Mouse (Mus musculus) testis, adult 2 months (tissue): ENCODE measurements around the gene Hnrnpf. TPM values are rescaled to one million over a fixed set of nuclear protein-coding genes. Genes with fewer than 3 reads are reported as not detected.

Source experiments
- H3K27ac ChIP-seq: fragments of 200-500 bp; 2 replicates; pipeline ENCODE4 v1.5.1; 2012; ENCODE audit warnings: low read depth, low read length; ENCODE audit not compliant: control insufficient read depth, insufficient read depth
- H3K27me3 ChIP-seq: fragments of 200-500 bp; 2 replicates; pipeline ENCODE4 v1.6.1; 2012; ENCODE audit warnings: mild to moderate bottlenecking, low read length, moderate library complexity; ENCODE audit not compliant: control insufficient read depth, insufficient read depth
- H3K36me3 ChIP-seq: fragments of 200-500 bp; 2 replicates; pipeline ENCODE4 v1.6.1; 2012; ENCODE audit warnings: mild to moderate bottlenecking, low read length; ENCODE audit not compliant: control insufficient read depth, insufficient read depth
- H3K4me1 ChIP-seq: fragments of 200-500 bp; 2 replicates; pipeline ENCODE4 v1.6.1; 2012; ENCODE audit warnings: low read length; ENCODE audit not compliant: control insufficient read depth, insufficient read depth
- H3K4me3 ChIP-seq: fragments of 200-500 bp; 2 replicates; pipeline ENCODE4 v1.5.1; 2012; ENCODE audit warnings: low read depth, mild to moderate bottlenecking, low read length, moderate library complexity, mixed read lengths; ENCODE audit not compliant: control insufficient read depth
- CTCF ChIP-seq: fragments of 200-500 bp; IDR thresholded peaks from 2 replicates; pipeline ENCODE4 v1.5.1; 2012; ENCODE audit warnings: low read depth, mild to moderate bottlenecking, inconsistent platforms, low read length, moderate library complexity; ENCODE audit not compliant: control insufficient read depth, insufficient read depth, insufficient replicate concordance
- POLR2A ChIP-seq: fragments of 200-500 bp; IDR thresholded peaks from 2 replicates; pipeline ENCODE4 v1.6.1; 2012; ENCODE audit warnings: low read depth, mild to moderate bottlenecking, inconsistent platforms, low read length, moderate library complexity; ENCODE audit not compliant: control insufficient read depth
- polyA plus RNA-seq: library from polyadenylated mRNA; depleted of rRNA; stranded (reverse); fragments of >200 nt; gene quantifications from 2 replicates; pipeline ENCODE4 v1.2.3, GENCODE M21; 2012; rRNA removed

Hnrnpf gene
- polyA plus RNA-seq = 286 and 325 TPM in 2 replicates

DNA sequence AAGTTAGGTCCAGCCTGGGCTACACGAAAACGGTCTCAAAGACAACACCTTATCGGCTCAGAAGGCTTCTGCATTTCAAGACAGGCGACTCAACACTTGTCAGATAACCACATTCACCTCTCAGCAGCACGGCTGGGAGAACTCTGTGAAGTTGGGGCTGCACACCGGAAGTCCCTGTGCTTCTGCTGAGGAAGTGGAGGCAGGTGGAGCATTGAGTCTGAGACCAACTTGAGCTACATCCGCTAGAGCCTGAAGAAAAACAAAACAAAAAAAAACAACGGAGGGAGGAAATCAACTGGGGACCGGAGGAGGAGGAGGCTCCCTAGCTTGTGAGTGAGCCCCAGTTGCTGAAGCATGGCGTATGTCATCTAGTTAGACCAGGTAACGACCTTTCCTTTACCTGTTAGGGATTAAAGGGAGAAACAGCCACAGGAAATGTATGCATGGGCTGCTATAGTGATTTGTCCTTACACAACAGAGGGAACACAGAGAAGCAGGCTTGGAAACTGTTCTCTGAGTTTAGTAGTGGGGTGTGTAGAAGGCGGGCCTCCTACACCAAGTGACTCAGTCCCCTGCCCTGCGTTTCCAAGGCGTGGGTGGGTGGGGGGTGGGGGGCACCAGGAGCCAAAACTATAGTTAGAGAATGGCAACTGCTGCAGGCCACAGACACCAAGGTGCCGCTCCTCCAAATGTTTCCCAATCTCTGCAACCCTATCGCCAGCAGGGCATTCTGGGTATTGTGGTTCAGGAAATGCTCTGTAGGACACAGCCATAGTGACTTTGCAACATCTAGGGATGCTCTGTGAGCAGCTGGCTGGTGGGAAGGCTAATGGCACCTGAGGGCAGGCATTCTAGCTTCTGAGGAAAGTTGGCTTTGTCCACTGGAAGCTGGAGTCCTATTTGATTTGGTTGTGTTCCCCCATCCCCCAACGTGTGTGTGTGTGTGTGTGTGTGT lies at the start of gene Hnrnpf:
Hnrnpf (plus strand) TSS at position 199 of the 955 bp plus-strand sequence.
- TF ChIP-seq CTCF (no peak), POLR2A (no peak)
- H3K4me3 ChIP-seq = no peak within 1 kb of the TSS
- H3K4me1 ChIP-seq = no peaks in the 10 kb centered on the region; the same call in 1 of the 2 replicates
- no peak within 1 kb of the TSS for H3K27ac ChIP-seq
- H3K27me3 ChIP-seq = no peaks in the 10 kb centered on the region
- no peaks in the 10 kb centered on the region for H3K36me3 ChIP-seq

DNA sequence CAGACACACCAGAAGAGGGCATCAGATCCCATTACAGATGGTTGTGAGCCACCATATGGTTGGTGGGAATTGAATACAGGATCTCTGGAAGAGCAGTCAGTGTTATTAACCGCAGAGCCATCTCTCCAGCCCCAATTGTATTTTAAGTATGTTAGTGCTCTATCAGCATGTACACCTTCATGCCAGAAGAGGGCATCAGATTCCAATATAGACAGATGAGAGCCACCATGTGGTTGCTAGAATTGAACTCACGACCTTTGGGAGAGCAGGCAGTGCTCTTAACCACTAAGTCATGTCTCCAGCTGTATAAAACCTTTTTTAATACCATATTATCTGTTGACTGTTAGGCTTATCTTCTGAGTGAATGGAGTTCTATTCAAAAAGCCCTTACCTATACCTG lies 48.4 kb upstream of the Hnrnpf start:
- Histone ChIP-seq H3K4me1 (no peaks in the 10 kb centered on the region), H3K27ac (no peak overlapping the region), H3K36me3 (no peaks in the 10 kb centered on the region), H3K27me3 (no peaks in the 10 kb centered on the region), H3K4me3 (no peak overlapping the region)
- TF ChIP-seq POLR2A (no peak), CTCF (no peak)

DNA sequence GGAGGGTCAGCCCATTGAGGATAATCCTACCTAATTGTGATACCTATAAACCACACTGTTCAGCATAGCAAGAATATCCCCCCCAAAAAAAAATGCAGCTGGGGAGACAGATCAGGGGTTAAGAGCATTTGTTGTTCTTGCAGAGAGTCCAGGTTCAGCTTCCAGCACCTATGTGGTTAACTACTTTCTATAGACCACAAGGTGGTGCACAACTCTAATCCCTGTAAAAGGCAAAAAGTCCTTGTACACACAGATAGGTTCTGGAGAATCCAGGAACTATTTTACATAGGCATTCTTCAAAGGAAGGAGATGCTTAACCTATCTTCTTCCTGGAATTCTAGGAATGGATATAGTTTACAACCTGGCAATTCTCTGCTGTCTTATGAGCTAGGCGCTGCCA lies 42.1 kb upstream of the Hnrnpf start:
- Histone ChIP-seq H3K36me3 (no peaks in the 10 kb centered on the region), H3K27me3 (no peaks in the 10 kb centered on the region), H3K4me1 (peaks cover 5% of the 10 kb centered on the region), H3K27ac (no peak overlapping the region), H3K4me3 (no peak overlapping the region)
- TF ChIP-seq CTCF (no peak), POLR2A (no peak)

DNA sequence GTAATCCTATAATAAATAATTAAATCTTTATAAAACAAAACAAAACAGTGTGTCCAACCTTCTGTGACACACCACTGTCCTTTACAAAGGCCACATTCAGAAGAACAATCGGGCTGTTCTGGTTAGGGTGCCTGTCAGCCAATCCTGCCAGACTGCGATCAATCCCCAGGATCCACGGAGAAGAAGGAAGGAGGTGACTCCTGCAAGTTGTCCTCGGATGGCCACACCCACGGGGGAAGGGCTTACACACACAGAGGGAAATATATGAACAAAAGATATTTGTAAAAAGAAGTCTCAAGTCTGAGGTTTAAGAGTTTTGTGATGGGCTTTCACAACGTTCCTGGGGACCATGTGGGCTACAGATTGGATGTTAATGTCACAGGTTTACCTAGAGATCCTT lies 38.3 kb upstream of the Hnrnpf start, which contains the start of gene Zfp239:
Zfp239 (plus strand) TSS at position 253 of the 400 bp plus-strand sequence.
- no peaks in the 10 kb centered on the region for H3K36me3 ChIP-seq
- peak within 1 kb of the TSS; percentile 79 for H3K4me3 ChIP-seq
- no peak within 1 kb of the TSS for H3K27ac ChIP-seq
- peaks cover 10% of the 10 kb centered on the region for H3K4me1 ChIP-seq
- H3K27me3 ChIP-seq = no peaks in the 10 kb centered on the region
- TF ChIP-seq POLR2A (no peak), CTCF (no peak)

DNA sequence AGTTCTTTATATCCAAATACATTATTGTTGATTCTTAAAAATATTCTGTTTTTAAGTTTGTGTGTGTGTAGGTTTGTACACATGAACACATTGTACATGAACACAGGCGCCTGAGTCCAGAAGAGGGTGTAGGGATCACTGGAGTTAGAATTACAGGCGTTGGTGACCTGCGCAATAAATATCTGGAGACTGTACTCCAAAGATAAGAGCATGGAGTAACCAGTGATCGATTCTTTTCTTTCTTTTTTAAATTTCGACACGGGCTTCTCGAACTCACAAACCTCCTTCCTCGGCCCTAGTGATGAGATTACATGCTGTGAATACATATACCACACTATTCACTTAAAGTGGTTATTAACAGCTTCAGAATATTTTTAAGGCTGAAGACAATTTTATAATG lies 37.7 kb upstream of the Hnrnpf start:
- no peak overlapping the region for H3K27ac ChIP-seq
- no peaks in the 10 kb centered on the region for H3K27me3 ChIP-seq
- no peaks in the 10 kb centered on the region for H3K36me3 ChIP-seq
- H3K4me1 ChIP-seq = peaks cover 10% of the 10 kb centered on the region
- TF ChIP-seq POLR2A (no peak), CTCF (no peak)
- no peak overlapping the region; the same call in 1 of the 2 replicates for H3K4me3 ChIP-seq

DNA sequence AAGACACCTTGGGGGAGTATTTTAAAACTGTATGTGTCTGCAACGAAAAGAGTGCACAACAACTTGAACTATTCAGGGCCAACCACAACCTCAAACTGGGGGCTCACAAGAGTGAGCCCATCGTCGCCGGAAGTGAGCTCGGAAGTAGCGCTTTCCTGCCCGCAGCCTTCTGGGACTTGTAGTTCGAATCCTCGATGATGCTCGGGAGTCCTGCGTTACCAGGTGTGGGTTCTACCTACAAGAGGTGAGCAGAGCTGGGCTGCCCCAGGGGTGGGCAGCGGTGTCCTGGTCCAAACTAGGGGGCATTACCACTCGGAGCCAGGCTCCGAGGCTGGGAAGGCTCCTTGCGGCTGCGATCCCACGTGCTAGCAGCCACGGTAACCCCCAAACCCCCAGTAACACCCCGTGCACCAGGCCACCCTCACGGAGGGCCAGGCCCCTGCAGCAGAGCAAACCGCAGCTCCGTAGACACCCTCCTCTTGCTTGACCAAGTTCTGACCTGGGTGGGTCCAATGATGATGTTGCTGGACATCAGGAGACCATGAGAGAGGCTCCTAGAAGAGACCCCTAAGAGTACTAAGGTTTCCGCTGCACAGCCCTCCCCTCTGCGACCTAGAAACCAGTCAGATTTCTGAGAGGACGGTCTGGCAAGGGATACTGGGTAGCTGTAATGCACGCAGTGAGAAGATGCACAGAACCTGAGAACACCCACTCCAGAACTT lies 37.1 kb upstream of the Hnrnpf start:
- Histone ChIP-seq H3K4me1 (peaks cover 10% of the 10 kb centered on the region), H3K27me3 (no peaks in the 10 kb centered on the region), H3K4me3 (peak overlapping the region; percentile 79), H3K36me3 (no peaks in the 10 kb centered on the region), H3K27ac (no peak overlapping the region)
- TF ChIP-seq CTCF (no peak), POLR2A (0 out of 2 replicates have a peak, but pooled peaks have one; percentile 37)

DNA sequence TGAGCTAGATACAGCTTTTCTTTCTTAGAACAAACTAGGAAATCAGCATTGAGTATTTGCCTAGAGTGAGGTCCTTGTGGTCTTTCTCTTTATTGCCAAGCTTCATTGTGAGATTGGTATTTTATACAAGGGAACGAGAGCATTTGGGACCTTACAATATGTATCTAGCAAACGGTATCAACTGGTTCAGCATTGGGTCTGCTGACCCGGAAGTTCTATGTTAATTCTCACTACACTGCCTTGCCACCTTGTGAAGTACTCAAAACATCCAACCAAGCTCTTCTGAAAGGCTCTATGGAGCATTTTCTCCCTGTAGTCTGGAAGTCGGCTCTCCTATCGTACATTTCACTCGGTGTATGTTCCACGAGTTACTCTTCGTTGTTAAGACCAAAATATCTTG lies 36.4 kb upstream of the Hnrnpf start:
- H3K27ac ChIP-seq = no peak overlapping the region
- no peaks in the 10 kb centered on the region for H3K36me3 ChIP-seq
- no peak for TF ChIP-seq POLR2A
- peaks cover 10% of the 10 kb centered on the region for H3K4me1 ChIP-seq
- H3K4me3 ChIP-seq = no peak overlapping the region
- no peaks in the 10 kb centered on the region for H3K27me3 ChIP-seq
